Mouse (Mus musculus): ENCODE results near the gene Trp53bp1. TPM values are rescaled to one million over a fixed set of nuclear protein-coding genes. Genes with fewer than 3 reads are reported as not detected.

Trp53bp1 gene
- total RNA-seq (2014; rRNA removed): 9.1 and 9.5 TPM in 2 replicates
- 5.7 and 6.8 TPM in 2 replicates for polyA plus RNA-seq (2012; rRNA removed)

DNA sequence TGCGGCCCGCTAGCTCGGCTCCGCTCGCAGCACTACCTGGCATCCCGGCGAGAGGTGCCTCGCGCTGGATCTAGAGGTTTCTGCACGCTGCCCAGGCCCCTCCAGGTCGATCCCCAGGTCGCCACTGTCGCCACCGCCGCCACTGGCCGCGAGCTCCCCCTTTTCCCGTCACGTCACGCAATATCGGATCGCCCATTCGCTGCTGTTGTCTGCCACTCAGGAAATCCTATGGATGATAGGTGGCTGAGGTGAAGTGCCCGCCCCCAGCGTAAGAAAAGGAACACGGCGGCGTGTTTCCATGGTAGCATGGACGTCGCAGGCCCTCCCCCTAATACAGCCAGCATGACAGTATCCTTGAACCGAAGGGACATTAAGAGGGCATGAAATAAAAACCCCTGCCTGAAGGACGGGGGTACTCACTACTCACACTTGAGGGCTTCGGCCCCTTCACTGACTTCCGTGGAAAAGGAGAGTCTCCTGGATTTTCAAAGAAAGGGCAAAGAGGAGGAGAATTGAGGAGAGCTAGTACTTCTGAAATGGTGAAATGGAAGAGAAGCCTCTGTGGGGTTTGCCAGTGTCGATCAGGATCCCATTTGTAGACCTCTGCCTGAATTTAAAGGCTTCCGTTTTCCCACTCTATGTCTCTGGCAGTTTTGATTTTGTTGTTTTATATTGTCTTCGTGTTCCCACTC is at the start of gene Trp53bp1:
Gene Trp53bp1, minus strand, starts transcription at position 172 of the 692 bp plus-strand sequence.
- peak; percentile 83 for DNase-seq (ENCODE audit: extremely low read depth, low read depth, low spot score)
- Histone ChIP-seq H3K4me1 (ENCODE audit: control insufficient read depth, insufficient read depth, low read length) (no peaks in the 10 kb centered on the region), H3K27ac (replicated peaks; ENCODE audit: insufficient read depth, low read depth, low read length) (peak within 1 kb of the TSS; percentile 53; the same call in 1 of the 2 replicates), H3K27me3 (ENCODE audit: control insufficient read depth, insufficient read depth, low read length) (no peaks in the 10 kb centered on the region), H3K9ac (ENCODE audit: low read depth, low read length) (peak within 1 kb of the TSS; percentile 84), H3K36me3 (ENCODE audit: control insufficient read depth, insufficient read depth, low read length) (peaks cover 5% of the 10 kb centered on the region; the same call in 1 of the 2 replicates), H3K79me2 (ENCODE audit: control insufficient read depth, insufficient read depth, low read length) (peaks cover 7% of the 10 kb centered on the region; the same call in 1 of the 2 replicates), H3K4me3 (ENCODE audit: insufficient read depth, low read depth, low read length) (peak within 1 kb of the TSS; percentile 92)
- 3% methylated on average over 37 of the region's 37 CpGs for WGBS
- TF ChIP-seq CTCF (IDR thresholded peaks at IDR 0.05; ENCODE audit: low read depth, low read length) (no peak), POLR2A (IDR thresholded peaks at IDR 0.05; ENCODE audit: extremely low read depth, insufficient read depth, low read length) (no peak)

DNA sequence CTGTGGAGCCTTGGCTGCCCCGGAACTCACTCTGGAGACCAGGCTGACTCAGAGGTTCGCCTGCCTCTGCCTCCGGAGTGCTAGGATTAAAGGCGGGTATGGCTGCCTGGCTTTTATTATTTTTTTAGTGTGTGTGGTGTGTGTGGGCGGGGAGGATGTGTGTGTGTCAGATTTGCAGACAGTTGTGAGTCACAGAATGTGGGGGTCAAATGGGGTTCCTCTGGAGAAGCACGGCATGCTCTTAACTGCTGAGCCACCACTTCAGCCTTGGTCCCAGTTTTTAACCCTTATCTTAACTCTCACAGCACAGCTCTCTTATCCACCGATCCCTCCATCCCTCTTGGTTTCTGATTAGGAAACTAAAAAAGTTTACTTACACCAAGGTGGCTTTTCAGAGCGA is 45.1 kb upstream of the Trp53bp1 start:
- Histone ChIP-seq H3K4me3 (ENCODE audit: insufficient read depth, low read depth, low read length) (no peak overlapping the region), H3K27ac (replicated peaks; ENCODE audit: insufficient read depth, low read depth, low read length) (no peak overlapping the region), H3K4me1 (ENCODE audit: control insufficient read depth, insufficient read depth, low read length) (no peaks in the 10 kb centered on the region), H3K79me2 (ENCODE audit: control insufficient read depth, insufficient read depth, low read length) (no peaks in the 10 kb centered on the region), H3K27me3 (ENCODE audit: control insufficient read depth, insufficient read depth, low read length) (no peaks in the 10 kb centered on the region), H3K9ac (ENCODE audit: low read depth, low read length) (no peak overlapping the region), H3K36me3 (ENCODE audit: control insufficient read depth, insufficient read depth, low read length) (0 out of 2 replicates have a peak, but pooled peaks cover 1% of the 10 kb centered on the region)
- WGBS: 77% methylated on average over 8 of the region's 8 CpGs
- TF ChIP-seq CTCF (IDR thresholded peaks at IDR 0.05; ENCODE audit: low read depth, low read length): no peak
- no peak for DNase-seq (ENCODE audit: extremely low read depth, low read depth, low spot score)

DNA sequence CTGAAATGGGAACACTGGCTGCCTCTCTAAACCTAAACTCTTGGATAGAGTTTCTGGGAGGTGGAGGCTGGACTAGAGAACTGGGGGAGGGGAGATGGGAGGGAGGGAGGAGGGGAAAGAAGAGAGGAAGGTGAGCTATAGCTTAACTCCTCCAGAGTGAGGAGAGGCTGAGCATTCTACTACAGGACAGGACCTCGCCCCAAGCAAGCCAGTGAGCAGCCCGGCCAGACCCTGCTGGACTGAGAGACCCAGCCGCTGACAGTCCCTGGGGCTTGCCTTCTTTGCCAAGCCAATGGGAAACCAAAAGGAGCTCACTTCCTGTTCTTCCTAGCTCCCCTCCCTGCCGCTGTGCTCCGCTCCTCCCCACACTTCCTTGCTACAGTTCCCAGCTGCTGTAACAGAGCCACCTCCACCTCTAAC is 37.8 kb upstream of the Trp53bp1 start:
- Histone ChIP-seq H3K79me2 (ENCODE audit: control insufficient read depth, insufficient read depth, low read length) (no peaks in the 10 kb centered on the region), H3K9ac (ENCODE audit: low read depth, low read length) (no peak overlapping the region), H3K27ac (replicated peaks; ENCODE audit: insufficient read depth, low read depth, low read length) (no peak overlapping the region), H3K4me3 (ENCODE audit: insufficient read depth, low read depth, low read length) (peak overlapping the region; percentile 49), H3K27me3 (ENCODE audit: control insufficient read depth, insufficient read depth, low read length) (no peaks in the 10 kb centered on the region), H3K4me1 (ENCODE audit: control insufficient read depth, insufficient read depth, low read length) (no peaks in the 10 kb centered on the region), H3K36me3 (ENCODE audit: control insufficient read depth, insufficient read depth, low read length) (no peaks in the 10 kb centered on the region)
- DNase-seq (ENCODE audit: extremely low read depth, low read depth, low spot score): no peak
- WGBS: 33% methylated on average over 5 of the region's 5 CpGs
- TF ChIP-seq CTCF (IDR thresholded peaks at IDR 0.05; ENCODE audit: low read depth, low read length) (no peak), POLR2A (IDR thresholded peaks at IDR 0.05; ENCODE audit: extremely low read depth, insufficient read depth, low read length) (no peak)

DNA sequence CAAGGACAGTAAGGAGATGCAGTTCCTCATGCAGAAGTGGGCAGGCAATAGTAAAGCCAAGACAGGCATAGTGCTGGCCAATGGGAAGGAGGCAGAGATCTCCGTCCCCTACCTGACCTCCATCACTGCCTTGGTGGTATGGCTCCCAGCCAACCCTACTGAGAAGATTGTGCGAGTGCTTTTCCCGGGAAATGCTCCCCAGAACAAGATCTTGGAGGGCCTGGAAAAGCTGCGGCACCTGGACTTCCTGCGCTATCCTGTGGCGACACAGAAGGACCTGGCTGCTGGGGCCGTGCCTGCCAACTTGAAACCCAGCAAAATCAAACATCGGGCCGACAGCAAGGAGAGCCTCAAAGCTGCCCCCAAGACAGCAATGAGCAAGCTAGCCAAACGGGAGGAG is 28.8 kb upstream of the Trp53bp1 start:
- H3K36me3 ChIP-seq (ENCODE audit: control insufficient read depth, insufficient read depth, low read length): no peaks in the 10 kb centered on the region
- H3K4me3 ChIP-seq (ENCODE audit: insufficient read depth, low read depth, low read length): no peak overlapping the region
- TF ChIP-seq CTCF (IDR thresholded peaks at IDR 0.05; ENCODE audit: low read depth, low read length) (no peak), POLR2A (IDR thresholded peaks at IDR 0.05; ENCODE audit: extremely low read depth, insufficient read depth, low read length) (no peak)
- DNase-seq (ENCODE audit: extremely low read depth, low read depth, low spot score): no peak
- H3K27me3 ChIP-seq (ENCODE audit: control insufficient read depth, insufficient read depth, low read length): peaks cover 14% of the 10 kb centered on the region
- H3K9ac ChIP-seq (ENCODE audit: low read depth, low read length): no peak overlapping the region
- whole genome bisulfite sequencing: 68% methylated on average over 10 of the region's 10 CpGs
- H3K27ac ChIP-seq (replicated peaks; ENCODE audit: insufficient read depth, low read depth, low read length): no peak overlapping the region
- no peaks in the 10 kb centered on the region for H3K4me1 ChIP-seq (ENCODE audit: control insufficient read depth, insufficient read depth, low read length)
- no peaks in the 10 kb centered on the region for H3K79me2 ChIP-seq (ENCODE audit: control insufficient read depth, insufficient read depth, low read length)

DNA sequence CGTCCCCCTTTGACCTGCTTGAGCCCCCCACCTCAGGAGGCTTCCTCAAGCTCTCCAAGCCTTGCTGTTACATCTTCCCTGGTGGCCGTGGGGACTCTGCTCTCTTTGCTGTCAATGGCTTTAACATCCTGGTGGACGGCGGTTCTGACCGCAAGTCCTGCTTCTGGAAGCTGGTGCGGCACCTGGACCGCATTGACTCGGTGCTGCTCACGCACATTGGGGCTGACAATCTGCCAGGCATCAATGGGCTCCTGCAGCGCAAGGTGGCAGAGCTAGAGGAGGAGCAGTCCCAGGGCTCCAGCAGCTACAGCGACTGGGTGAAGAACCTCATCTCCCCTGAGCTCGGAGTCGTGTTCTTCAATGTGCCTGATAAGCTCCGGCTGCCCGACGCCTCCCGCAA is 28.3 kb upstream of the Trp53bp1 start:
- no peak overlapping the region for H3K9ac ChIP-seq (ENCODE audit: low read depth, low read length)
- no peaks in the 10 kb centered on the region for H3K36me3 ChIP-seq (ENCODE audit: control insufficient read depth, insufficient read depth, low read length)
- DNase-seq (ENCODE audit: extremely low read depth, low read depth, low spot score): no peak
- no peaks in the 10 kb centered on the region for H3K4me1 ChIP-seq (ENCODE audit: control insufficient read depth, insufficient read depth, low read length)
- no peak overlapping the region for H3K27ac ChIP-seq (replicated peaks; ENCODE audit: insufficient read depth, low read depth, low read length)
- 70% methylated on average over 17 of the region's 17 CpGs for WGBS
- H3K79me2 ChIP-seq (ENCODE audit: control insufficient read depth, insufficient read depth, low read length): no peaks in the 10 kb centered on the region
- H3K4me3 ChIP-seq (ENCODE audit: insufficient read depth, low read depth, low read length): no peak overlapping the region
- peaks cover 17% of the 10 kb centered on the region for H3K27me3 ChIP-seq (ENCODE audit: control insufficient read depth, insufficient read depth, low read length)
- no peak for TF ChIP-seq CTCF (IDR thresholded peaks at IDR 0.05; ENCODE audit: low read depth, low read length)
- TF ChIP-seq POLR2A (IDR thresholded peaks at IDR 0.05; ENCODE audit: extremely low read depth, insufficient read depth, low read length): no peak

DNA sequence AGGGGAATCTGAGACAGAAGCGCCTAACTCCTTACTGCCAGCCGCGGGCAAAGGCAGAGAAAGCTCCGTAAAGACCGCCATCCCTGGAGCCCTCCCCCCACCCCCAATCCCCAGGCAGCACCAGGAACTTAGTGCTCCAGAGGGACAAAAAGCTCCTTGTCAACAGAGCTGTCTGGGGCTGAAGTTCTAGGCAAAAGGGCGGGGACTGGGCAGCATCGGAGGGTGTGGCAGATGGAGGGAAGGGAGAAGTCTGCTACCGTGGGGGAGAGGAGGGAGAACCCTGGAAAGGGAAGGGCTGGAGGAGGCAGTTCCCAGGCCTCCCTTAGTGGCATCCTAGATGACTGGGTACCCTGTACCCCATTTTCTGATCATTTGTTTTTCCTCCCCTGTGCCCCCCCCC is 26.9 kb upstream of the Trp53bp1 start:
- Histone ChIP-seq H3K4me3 (ENCODE audit: insufficient read depth, low read depth, low read length) (no peak overlapping the region), H3K9ac (ENCODE audit: low read depth, low read length) (no peak overlapping the region), H3K27ac (replicated peaks; ENCODE audit: insufficient read depth, low read depth, low read length) (no peak overlapping the region), H3K27me3 (ENCODE audit: control insufficient read depth, insufficient read depth, low read length) (peaks cover 23% of the 10 kb centered on the region), H3K4me1 (ENCODE audit: control insufficient read depth, insufficient read depth, low read length) (no peaks in the 10 kb centered on the region), H3K79me2 (ENCODE audit: control insufficient read depth, insufficient read depth, low read length) (no peaks in the 10 kb centered on the region), H3K36me3 (ENCODE audit: control insufficient read depth, insufficient read depth, low read length) (no peaks in the 10 kb centered on the region)
- WGBS: 9% methylated on average over 8 of the region's 8 CpGs
- DNase-seq (ENCODE audit: extremely low read depth, low read depth, low spot score): no peak
- TF ChIP-seq POLR2A (IDR thresholded peaks at IDR 0.05; ENCODE audit: extremely low read depth, insufficient read depth, low read length): no peak
- no peak for TF ChIP-seq CTCF (IDR thresholded peaks at IDR 0.05; ENCODE audit: low read depth, low read length)
